Mouse (Mus musculus) right cerebral cortex, postnatal 36 days (tissue): ENCODE measurements around the gene Gm10309.

ENCODE experiments used
- DNase-seq, 2 experiments: peaks; one replicate each; pipeline ENCODE4 v3.0.0; 2022; ENCODE audit warnings: low spot score in 2 of 2, mixed read lengths in 1 of 2

The Gm10309 gene

GRCm38 (mm10) chr17:86505183-86505631 lies at the start of gene Gm10309:
Gene Gm10309 (minus strand): TSS chr17:86505232.
- peak; percentile 25 to 26 for DNase-seq

DNA sequence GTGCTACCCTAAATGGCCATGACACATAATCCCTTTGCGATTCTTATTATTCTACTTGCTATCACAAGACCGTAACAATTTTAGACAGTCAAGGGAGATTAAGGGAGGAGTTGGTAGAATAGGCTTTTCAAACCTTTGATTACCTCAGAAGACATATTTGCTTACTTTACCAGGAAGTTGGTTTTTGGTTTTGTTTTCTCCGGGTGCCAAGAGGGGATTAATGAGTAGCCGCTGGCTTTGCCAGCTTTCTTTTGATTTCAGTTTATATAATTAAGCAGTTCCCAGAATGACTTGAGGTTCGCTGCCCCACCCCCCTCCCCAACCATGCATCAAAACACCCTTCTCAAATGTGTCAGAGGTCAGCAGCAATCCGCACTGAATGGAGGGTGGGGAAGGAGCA lies 47.0 kb upstream of the Gm10309 start:
- DNase-seq = no peak

DNA sequence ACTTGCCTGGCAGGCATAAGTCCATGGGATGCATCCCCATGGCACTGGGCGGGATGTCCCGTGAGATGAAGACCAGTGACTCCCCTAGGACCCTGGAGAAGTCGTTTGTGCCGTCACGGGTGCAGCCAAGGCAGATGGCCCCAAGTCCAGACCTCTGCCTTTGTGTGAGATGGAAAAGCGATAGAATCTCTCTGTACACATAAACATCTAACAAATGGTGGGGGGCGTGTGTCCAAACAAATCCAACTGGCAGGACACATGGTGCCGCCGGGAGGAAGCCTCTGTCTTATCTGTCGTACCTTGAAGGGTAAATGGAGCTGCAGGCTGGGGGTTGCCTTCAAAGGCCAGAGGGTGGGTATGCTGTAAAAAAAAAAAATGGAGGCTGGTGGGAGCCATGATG lies 46.5 kb upstream of the Gm10309 start:
- no peak for DNase-seq

DNA sequence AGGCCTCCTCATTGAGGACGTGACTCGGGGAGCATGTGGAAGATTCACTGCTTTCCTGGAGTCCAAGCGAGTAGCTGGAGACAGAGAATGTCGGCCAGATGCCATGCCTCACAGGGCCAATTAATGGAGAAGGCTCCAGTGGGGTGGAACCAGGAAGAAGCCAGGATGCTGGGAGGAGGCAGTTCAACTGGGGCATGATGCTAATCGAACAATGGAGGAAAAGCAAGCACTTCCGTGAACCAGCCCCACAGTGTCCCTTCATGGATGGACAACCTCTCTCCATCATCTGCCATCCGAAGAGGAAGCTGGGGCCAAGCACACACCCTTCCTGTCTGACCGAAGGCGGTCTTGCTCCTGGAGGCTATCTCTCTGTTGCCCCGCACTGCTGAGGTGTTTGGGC lies 44.1 kb upstream of the Gm10309 start:
- DNase-seq = no peak

GRCm38 (mm10) chr17:86546529-86546928 lies 41.5 kb upstream of the Gm10309 start:
- DNase-seq = no peak

DNA sequence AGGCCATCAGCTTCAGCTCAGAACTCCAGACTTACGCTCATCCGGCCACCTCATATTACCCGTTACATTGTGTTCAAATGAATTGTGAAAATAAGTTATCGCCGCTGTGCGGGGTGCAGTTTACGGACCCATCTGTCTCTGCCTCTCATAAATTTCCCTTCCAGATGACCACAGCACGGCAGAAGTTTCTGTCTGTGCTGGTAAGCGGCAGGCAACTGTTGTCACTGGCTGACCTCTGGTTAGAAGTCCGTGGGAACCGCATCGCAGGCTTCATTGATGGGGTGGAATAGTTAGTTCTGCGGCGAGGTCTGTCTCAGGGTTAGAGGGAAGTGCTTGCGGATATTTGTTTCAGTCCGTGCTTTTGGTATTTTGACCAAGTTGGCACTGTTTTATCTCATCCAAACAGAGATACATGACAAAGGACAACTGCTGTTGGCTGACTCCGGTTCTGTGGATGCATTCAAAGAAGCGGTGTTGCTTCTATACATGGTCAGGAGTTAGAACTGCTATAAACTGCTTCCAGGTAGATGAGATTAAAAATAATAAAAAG lies 34.9 kb upstream of the Gm10309 start:
- DNase-seq = no peak

GRCm38 (mm10) chr17:86535827-86536656 lies 31.0 kb upstream of the Gm10309 start:
- DNase-seq = peak; percentile 60 to 72

DNA sequence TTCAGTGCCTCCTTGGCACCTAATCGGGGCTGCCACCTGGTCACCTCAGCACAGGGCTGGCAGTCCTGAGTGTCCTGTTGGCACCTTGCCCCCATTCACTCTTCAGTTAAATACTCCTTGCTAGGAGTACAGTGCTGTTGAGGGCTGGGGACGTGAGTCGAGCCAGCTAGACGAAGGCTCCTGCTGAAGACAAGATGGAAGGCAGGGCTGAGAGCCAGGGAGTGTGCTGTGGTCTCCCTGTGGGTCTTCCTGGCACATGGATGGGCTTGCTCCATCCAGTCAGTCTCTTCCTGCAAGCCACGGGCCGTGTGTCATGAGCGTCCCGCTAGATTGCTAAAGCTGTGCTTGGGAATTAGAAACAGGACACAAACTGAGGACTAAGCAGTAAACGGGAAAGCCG lies 30.1 kb upstream of the Gm10309 start:
- no peak for DNase-seq

GRCm38 (mm10) chr17:86533549-86533851 lies 28.5 kb upstream of the Gm10309 start:
- no peak for DNase-seq

GRCm38 (mm10) chr17:86532783-86533548 lies 27.9 kb upstream of the Gm10309 start:
- no peak for DNase-seq

DNA sequence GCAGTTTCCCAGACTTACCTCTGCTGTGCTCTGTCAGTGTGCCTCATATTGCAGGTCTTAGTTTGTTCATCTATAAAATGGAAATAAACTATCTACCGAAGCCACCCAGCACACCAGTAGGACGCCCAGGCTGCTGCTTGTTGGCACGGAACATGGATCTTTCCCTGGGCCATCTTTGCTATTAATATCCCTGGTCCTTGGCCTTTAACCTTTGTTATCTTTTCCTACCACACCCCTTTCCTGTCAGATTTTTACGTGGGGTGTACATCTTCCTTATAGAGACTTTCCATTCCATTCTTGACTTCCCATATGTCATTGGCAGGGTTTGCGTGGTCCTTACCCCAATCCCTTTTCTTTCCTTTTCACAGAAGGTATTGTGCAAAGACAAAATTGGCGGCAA lies 26.2 kb upstream of the Gm10309 start:
- no peak for DNase-seq

GRCm38 (mm10) chr17:86529411-86529810 lies 24.4 kb upstream of the Gm10309 start:
- DNase-seq = no peak

DNA sequence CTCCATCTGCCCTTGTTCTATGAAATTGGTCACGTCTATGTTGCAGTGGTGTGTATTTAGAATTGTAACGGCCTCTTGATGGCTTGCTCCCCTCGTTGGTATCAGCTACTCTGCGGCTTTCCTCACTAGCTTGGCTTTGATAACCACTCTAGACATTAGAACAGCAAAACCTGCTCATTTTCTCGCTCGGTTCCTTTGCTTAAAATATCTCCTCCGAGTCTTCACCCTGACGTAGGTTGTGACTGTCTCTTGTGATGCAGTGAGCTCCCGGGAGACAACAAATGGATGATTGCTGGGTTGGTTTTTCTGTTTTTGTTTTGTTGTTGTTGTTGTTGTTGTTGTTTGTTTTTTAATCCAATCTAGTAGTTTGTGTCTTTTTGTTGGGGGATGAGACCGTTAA lies 24.0 kb upstream of the Gm10309 start:
- DNase-seq = no peak

GRCm38 (mm10) chr17:86527298-86527697 lies 22.3 kb upstream of the Gm10309 start:
- no peak for DNase-seq

GRCm38 (mm10) chr17:86526016-86526415 lies 21.0 kb upstream of the Gm10309 start:
- DNase-seq = no peak

DNA sequence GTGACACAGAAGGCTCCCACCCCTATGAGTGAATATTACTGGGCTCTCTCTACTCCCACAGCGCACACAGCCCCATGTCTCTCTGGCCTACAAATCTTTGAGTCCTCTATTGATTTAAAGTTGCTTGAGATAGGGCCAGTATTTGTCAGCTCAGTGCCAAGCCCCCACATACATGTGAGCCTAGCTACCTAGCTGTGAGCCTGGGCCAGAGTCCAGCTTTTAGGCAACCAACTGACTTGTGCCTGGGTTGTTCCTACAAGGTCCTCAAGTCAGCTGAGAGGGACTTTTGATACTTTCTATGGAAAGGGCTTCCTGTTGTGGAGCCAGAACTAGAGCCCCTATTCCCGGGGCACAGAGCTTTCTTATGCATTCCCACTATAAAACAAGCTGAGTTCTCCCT lies 20.0 kb upstream of the Gm10309 start:
- DNase-seq = no peak

GRCm38 (mm10) chr17:86523843-86524242 lies 18.8 kb upstream of the Gm10309 start:
- no peak for DNase-seq

DNA sequence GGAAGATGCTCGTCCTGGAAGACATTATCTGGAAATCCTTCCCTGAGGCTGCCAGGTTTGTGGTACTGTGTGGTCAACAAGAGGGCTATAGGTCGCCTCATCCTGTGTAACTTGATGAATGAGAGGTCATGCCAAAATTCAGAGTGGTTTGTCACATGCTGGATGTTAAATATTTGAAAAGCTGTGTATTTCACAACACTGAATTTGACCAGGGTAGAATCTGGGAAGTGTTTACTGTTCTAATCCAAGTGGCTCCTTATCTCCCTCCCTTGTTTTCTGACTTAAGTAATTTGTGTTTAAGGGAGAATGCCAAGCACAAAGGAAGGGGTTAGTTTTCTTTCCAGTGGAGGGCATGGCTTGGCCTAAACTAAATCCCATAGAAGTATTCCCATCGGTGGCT lies 18.3 kb upstream of the Gm10309 start:
- DNase-seq = no peak

GRCm38 (mm10) chr17:86522649-86523048 lies 17.6 kb upstream of the Gm10309 start:
- no peak for DNase-seq

DNA sequence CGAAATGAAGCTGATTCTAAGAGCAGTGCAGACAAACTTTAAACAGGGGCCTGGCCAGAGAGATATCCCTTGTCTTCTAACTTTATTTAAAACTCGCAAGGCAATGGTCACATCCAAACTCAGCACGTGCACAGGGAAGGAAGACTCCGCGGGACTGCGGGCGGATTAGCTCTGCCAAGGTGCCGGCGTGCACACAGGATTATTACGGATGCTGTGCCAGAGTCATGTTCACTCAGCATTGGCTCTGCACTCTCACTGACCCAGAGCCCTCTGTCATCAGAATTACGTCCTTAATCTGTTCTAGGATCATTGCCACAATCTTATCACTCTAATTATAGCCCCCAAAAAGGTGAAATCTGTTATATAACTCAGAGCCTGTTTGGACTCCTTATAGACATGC lies 16.2 kb upstream of the Gm10309 start:
- DNase-seq = no peak

DNA sequence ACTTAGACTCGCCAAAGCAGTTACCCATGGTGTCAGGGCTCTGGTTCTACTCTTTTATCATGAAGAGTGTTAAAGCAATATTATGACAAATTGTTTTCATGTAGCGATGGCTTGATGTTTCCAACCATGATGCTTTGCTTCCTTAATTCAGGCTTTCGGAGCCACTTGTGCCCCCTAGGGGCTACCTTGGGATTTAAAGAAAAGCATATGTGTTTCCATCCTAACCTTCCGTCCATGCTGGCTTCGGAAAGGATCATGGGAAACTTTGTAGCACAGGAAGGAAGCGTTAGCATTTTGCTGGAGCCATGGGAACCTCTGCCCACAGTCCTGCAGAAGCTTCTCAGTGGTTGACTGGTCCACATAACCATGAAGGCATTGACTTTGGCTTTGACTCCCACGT lies 13.6 kb upstream of the Gm10309 start:
- no peak for DNase-seq

DNA sequence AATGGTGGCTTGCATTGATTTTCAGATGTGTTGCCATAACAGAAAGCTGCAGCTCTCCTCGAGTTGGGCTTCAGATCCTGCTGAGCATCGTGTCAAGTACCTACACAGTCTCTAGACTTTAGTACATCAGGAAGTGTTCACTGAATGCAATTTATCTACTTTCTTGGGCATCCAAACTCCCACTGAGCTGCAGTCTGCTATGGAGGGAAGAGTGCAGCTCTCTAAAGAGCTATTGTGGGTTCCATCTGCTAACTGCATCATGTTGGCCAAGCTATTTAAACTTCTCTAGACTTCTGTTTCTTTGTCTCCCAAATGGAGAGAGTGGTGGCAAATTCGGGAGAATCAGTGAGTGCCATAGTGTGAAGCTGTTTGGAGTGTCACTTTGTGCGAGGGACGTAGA lies 11.6 kb upstream of the Gm10309 start:
- DNase-seq = no peak
